Mouse (Mus musculus) limb, embryonic 14.5 days (tissue): ENCODE results near the gene Map1s. TPM values are rescaled to one million over a fixed set of nuclear protein-coding genes. Genes with fewer than 3 reads are reported as not detected.

ENCODE experiments used
- ATAC-seq: fragments of 200-750 bp; cut with Nextera tagmentation; 2 replicates; pipeline ENCODE4 v1.8.0; 2017; ENCODE audit warnings: low read depth, moderate number of reproducible peaks, moderate TSS enrichment; ENCODE audit not compliant: low FRiP score
- DNase-seq: peaks from one replicate; pipeline ENCODE4 v3.0.0-alpha.2; 2015; ENCODE audit warnings: low spot score
- H3K27ac ChIP-seq: fragments of 300-500 bp; sonication (generic); replicated peaks from 2 replicates; pipeline ENCODE4 v1.5.1; 2014; ENCODE audit warnings: low read depth, mild to moderate bottlenecking, low read length, moderate library complexity, mixed read lengths
- H3K27me3 ChIP-seq: fragments of 300-500 bp; sonication (generic); 2 replicates; pipeline ENCODE4 v1.6.1; 2014; ENCODE audit warnings: low read length, mixed read lengths; ENCODE audit not compliant: control insufficient read depth, insufficient read depth
- H3K36me3 ChIP-seq: fragments of 300-500 bp; sonication (generic); 2 replicates; pipeline ENCODE4 v1.6.1; 2014; ENCODE audit warnings: mild to moderate bottlenecking, low read length, moderate library complexity, mixed read lengths; ENCODE audit not compliant: control insufficient read depth, insufficient read depth
- H3K4me1 ChIP-seq: fragments of 300-500 bp; sonication (generic); 2 replicates; pipeline ENCODE4 v1.6.1; 2014; ENCODE audit warnings: antibody characterized with exemption, low read length, mixed read lengths; ENCODE audit not compliant: control insufficient read depth, insufficient read depth
- H3K4me2 ChIP-seq: fragments of 300-500 bp; sonication (generic); replicated peaks from 2 replicates; pipeline ENCODE4 v1.6.1; 2014; ENCODE audit warnings: low read depth, mild to moderate bottlenecking, low read length, moderate library complexity; ENCODE audit not compliant: severe bottlenecking
- H3K4me3 ChIP-seq: fragments of 300-500 bp; sonication (generic); replicated peaks from 2 replicates; pipeline ENCODE4 v1.5.1; 2014; ENCODE audit warnings: low read length
- H3K9ac ChIP-seq: fragments of 300-500 bp; sonication (generic); 2 replicates; pipeline ENCODE4 v1.6.1; 2014; ENCODE audit warnings: mild to moderate bottlenecking, low read depth, low read length, moderate library complexity; ENCODE audit not compliant: severe bottlenecking
- H3K9me3 ChIP-seq: fragments of 300-500 bp; sonication (generic); 2 replicates; pipeline ENCODE4 v1.6.1; 2016; ENCODE audit warnings: low read length; ENCODE audit not compliant: control insufficient read depth
- POLR2A ChIP-seq: fragments of 200-500 bp; IDR thresholded peaks from 2 replicates; pipeline ENCODE4 v1.8.0; 2012; ENCODE audit warnings: inconsistent platforms, mild to moderate bottlenecking, moderate library complexity, borderline replicate concordance; ENCODE audit not compliant: insufficient read depth, insufficient read length; ENCODE audit errors: extremely low read depth
- WGBS: fragments of 180-500 bp; shearing (Covaris S2); extraction: QIAGEN DNeasy Blood & Tissue Kit; methylation state at CpG from one replicate; pipeline ENCODE4 v1.1.7; 2014; 5-methylcytosine and 5-hydroxymethylcytosine counted together
- polyA plus RNA-seq, 2 experiments: library from polyadenylated mRNA; depleted of rRNA in 1 of 2; stranded (reverse) in 1 of 2; unstranded in 1 of 2; fragments of >200 nt; fragmentation: Nextera tagmentation in 1 of 2; extraction: Ambion mirVana in 1 of 2; gene quantifications; 2 replicates each; pipeline versions ENCODE4 v1.2.1 to v1.2.3; 2012 to 2014

Map1s gene
- polyA plus RNA-seq, 2 experiments, result 45.6 to 63.7 TPM

DNA sequence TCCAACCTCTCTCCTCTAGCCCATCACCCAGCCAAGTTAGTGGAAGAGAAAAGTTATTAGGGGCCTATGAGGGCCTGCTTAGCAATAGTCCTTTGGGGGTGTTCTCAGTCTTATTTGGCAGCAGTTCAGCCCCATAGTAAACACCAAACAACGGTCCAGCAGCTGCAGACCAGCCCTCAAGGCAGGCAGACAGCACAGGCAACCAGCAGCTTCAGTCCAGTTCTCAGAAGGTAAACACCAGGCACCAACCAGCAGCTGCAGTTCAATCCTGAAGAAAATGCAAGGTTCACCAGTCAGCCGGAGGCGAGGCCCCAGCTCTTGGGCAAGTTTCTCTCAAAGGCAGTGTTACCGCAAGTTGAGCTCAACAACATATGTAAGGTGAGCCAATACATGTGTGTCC lies 27.3 kb downstream of the Map1s start:
- WGBS, result 68% methylated on average over 4 of the region's 4 CpGs
- Histone ChIP-seq H3K27ac (no peak overlapping the region), H3K36me3 (no peaks in the 10 kb centered on the region), H3K9me3 (no peaks in the 10 kb centered on the region), H3K27me3 (no peaks in the 10 kb centered on the region), H3K4me3 (no peak overlapping the region), H3K4me2 (no peak overlapping the region), H3K9ac (no peak overlapping the region), H3K4me1 (no peaks in the 10 kb centered on the region)
- ATAC-seq (no peak), DNase-seq (no peak)
- no peak for TF ChIP-seq POLR2A

DNA sequence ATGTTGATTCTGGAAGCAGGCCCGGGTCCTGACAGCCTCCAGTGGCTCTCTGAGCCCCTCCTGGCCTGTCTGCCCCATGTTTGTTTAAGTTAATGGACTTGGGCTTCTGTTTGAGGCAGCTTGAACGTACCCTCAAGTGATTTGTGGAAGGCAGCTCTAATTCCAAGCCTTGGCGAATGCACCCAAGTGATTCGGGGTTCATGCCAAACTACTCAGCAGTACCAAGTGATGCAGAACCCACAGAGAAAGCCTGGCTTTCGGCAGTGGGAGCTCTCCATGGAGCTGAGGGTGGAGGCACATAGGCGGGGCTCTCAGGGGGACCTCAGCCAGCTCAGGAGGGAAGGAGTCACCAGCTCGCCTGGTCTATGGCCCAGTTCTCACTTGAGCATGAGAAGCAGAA lies 29.1 kb downstream of the Map1s start:
- H3K27me3 ChIP-seq, result no peaks in the 10 kb centered on the region
- H3K9me3 ChIP-seq, result no peaks in the 10 kb centered on the region
- no peak overlapping the region for H3K4me2 ChIP-seq
- no peaks in the 10 kb centered on the region for H3K4me1 ChIP-seq
- H3K27ac ChIP-seq, result no peak overlapping the region
- ATAC-seq, result no peak
- H3K36me3 ChIP-seq, result no peaks in the 10 kb centered on the region
- DNase-seq, result no peak
- WGBS, result 61% methylated on average over 7 of the region's 7 CpGs
- H3K4me3 ChIP-seq, result no peak overlapping the region
- no peak for TF ChIP-seq POLR2A
- no peak overlapping the region for H3K9ac ChIP-seq

DNA sequence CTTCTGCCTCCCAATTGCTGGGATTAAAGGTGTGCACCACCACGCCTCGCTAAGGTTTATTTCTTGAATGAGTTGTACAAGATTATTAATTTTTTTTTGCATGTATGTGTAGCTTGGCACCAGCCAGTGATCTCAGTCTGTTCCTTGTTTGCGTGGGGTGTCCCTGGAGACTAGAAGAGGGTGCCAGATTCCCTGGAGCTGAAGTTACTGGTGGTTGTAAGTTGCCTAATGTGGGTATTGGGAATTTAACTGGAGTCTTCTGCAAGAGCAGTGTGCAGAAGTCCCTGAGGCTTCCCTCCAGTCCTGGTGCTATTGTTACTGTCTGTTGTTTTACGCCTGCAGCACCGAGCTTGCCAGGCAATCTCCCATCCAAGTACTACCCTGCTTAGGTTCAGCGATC lies 31.5 kb downstream of the Map1s start:
- no peaks in the 10 kb centered on the region for H3K9me3 ChIP-seq

DNA sequence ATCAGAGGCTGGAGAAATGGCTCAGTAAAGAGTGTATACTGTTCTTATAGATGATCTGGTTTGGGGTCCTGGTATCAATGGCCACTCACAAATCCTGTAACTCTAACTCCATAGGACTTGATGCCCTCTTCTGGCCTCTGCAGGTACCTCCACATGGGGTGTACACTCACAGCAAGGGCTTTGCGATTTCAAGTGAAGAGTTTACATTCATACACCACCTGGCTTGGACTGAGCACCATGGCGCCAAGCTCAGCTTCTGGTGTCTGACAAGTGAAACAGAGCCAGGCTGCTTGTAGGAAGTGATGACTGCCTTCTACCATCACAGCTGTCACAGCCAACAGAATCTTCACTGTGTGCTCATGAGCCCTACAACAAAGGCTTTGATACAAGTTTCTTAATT lies 35.7 kb downstream of the Map1s start:
- DNase-seq, result no peak
- 71% methylated on average over 2 of the region's 2 CpGs for WGBS
- ATAC-seq, result no peak
- H3K27me3 ChIP-seq, result no peaks in the 10 kb centered on the region
- no peak overlapping the region for H3K9ac ChIP-seq
- no peaks in the 10 kb centered on the region for H3K36me3 ChIP-seq
- H3K4me2 ChIP-seq, result no peak overlapping the region
- no peak for TF ChIP-seq POLR2A
- no peak overlapping the region for H3K27ac ChIP-seq
- no peaks in the 10 kb centered on the region for H3K4me1 ChIP-seq
- no peak overlapping the region for H3K4me3 ChIP-seq
- no peaks in the 10 kb centered on the region for H3K9me3 ChIP-seq

More for the DNA sequence above, 31.5 kb downstream of the Map1s start:
- 85% methylated on average over 6 of the region's 6 CpGs for WGBS
- Histone ChIP-seq H3K4me1 (no peaks in the 10 kb centered on the region), H3K27ac (no peak overlapping the region), H3K4me3 (no peak overlapping the region), H3K9ac (no peak overlapping the region), H3K27me3 (no peaks in the 10 kb centered on the region), H3K4me2 (no peak overlapping the region), H3K36me3 (no peaks in the 10 kb centered on the region)
- DNase-seq (no peak), ATAC-seq (no peak)
- TF ChIP-seq POLR2A, result no peak

DNA sequence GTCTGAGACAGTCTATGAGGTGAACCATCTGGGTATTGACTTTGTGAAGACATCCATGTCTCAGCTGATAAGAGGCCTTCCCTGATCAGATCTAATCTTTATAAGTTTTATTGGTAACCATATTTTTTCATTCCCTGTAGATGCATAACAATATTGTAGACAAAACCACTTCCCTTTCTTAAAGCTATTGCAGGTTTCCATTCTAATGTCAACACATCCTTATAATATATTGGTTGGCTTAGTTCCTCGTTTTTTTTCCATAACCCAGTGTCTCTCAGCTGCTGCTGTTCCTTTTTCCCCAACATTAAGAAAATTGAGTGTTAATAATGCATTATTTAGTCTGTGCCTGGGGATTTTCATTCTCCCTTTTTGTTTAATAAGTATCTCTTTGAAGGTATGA lies 37.5 kb downstream of the Map1s start:
- 35% methylated on average over 1 of the region's 1 CpGs for WGBS
- H3K27me3 ChIP-seq, result no peaks in the 10 kb centered on the region
- no peaks in the 10 kb centered on the region for H3K36me3 ChIP-seq
- H3K4me2 ChIP-seq, result no peak overlapping the region
- DNase-seq (no peak), ATAC-seq (no peak)
- no peak overlapping the region for H3K27ac ChIP-seq
- no peak overlapping the region for H3K9ac ChIP-seq
- H3K4me1 ChIP-seq, result no peaks in the 10 kb centered on the region
- no peak for TF ChIP-seq POLR2A
- no peaks in the 10 kb centered on the region for H3K9me3 ChIP-seq
- H3K4me3 ChIP-seq, result no peak overlapping the region

DNA sequence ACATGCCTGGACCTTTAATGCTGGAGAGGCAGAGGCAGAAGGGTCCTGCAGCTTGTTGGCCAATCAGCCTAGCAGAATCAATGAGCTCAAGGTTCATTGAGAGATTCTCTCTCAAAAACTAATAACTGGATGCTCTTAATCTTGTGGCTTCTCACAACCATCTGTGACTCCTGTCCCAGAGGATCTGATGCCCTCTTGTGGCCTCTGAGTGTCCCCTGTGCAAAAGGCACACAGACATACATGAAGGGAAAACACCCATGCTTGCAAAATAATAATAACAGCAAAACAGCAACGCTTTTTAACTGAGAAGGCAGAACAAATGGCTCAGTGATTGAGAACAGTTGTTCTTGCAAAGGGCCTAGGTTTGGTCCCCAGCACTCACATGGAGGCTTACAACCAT lies 44.1 kb downstream of the Map1s start:
- WGBS, result 76% methylated on average over 1 of the region's 1 CpGs
- ATAC-seq, result no peak
- no peak for DNase-seq
- H3K27me3 ChIP-seq, result no peaks in the 10 kb centered on the region
- H3K9ac ChIP-seq, result no peak overlapping the region
- no peak overlapping the region for H3K4me2 ChIP-seq
- no peak overlapping the region for H3K4me3 ChIP-seq
- no peaks in the 10 kb centered on the region for H3K36me3 ChIP-seq
- no peaks in the 10 kb centered on the region for H3K4me1 ChIP-seq
- no peak overlapping the region for H3K27ac ChIP-seq
- TF ChIP-seq POLR2A, result no peak
- no peaks in the 10 kb centered on the region for H3K9me3 ChIP-seq
